Mouse (Mus musculus) liver, embryonic 16.5 days (tissue): Measurements from ENCODE around the gene Npcd. TPM values are rescaled to one million over a fixed set of nuclear protein-coding genes. Genes with fewer than 3 reads are reported as not detected.

ENCODE experiments used
- ATAC-seq: fragments of 200-750 bp; cut with Nextera tagmentation; 2 replicates; pipeline ENCODE4 v1.8.0; 2017; ENCODE audit warnings: low read depth, mild to moderate bottlenecking, moderate number of reproducible peaks, moderate library complexity
- H3K27ac ChIP-seq: fragments of 300-500 bp; sonication (generic); 2 replicates; pipeline ENCODE4 v1.5.1; 2014; ENCODE audit warnings: mild to moderate bottlenecking, low read length
- H3K27me3 ChIP-seq: fragments of 300-500 bp; sonication (generic); 2 replicates; pipeline ENCODE4 v1.6.1; 2014; ENCODE audit warnings: low read depth, low read length, mixed read lengths; ENCODE audit not compliant: control insufficient read depth, insufficient read depth
- H3K36me3 ChIP-seq: fragments of 300-500 bp; sonication (generic); 2 replicates; pipeline ENCODE4 v1.6.1; 2014; ENCODE audit warnings: mild to moderate bottlenecking; ENCODE audit not compliant: control insufficient read depth, insufficient read depth
- H3K4me1 ChIP-seq: fragments of 300-500 bp; sonication (generic); 2 replicates; pipeline ENCODE4 v1.6.1; 2014; ENCODE audit warnings: low read depth, low read length, mixed read lengths; ENCODE audit not compliant: control insufficient read depth
- H3K4me2 ChIP-seq: fragments of 300-500 bp; sonication (generic); 2 replicates; pipeline ENCODE4 v1.6.1; 2014; ENCODE audit warnings: low read depth, low read length, mixed read lengths
- H3K4me3 ChIP-seq: fragments of 300-500 bp; sonication (generic); 2 replicates; pipeline ENCODE4 v1.5.1; 2014; ENCODE audit warnings: low read depth, mild to moderate bottlenecking, low read length
- H3K9ac ChIP-seq: fragments of 300-500 bp; sonication (generic); 2 replicates; pipeline ENCODE4 v1.6.1; 2014; ENCODE audit warnings: low read depth, low read length
- H3K9me3 ChIP-seq: fragments of 300-500 bp; sonication (generic); replicated peaks from 2 replicates; pipeline ENCODE4 v1.6.1; 2016; ENCODE audit warnings: low read length; ENCODE audit not compliant: control insufficient read depth
- WGBS: fragments of 180-500 bp; shearing (Covaris S2); extraction: QIAGEN DNeasy Blood & Tissue Kit; methylation state at CpG from one replicate; pipeline ENCODE4 v1.1.7; 2014; ENCODE audit not compliant: insufficient replicate concordance; 5-methylcytosine and 5-hydroxymethylcytosine counted together
- polyA plus RNA-seq: library from polyadenylated mRNA; unstranded; fragments of >200 nt; fragmentation: Nextera tagmentation; extraction: Ambion mirVana; gene quantifications from 2 replicates; pipeline ENCODE4 v1.2.1, GENCODE M21; 2015

Gene Npcd
- polyA plus RNA-seq, 1 experiment from 2014 or later = not detected

DNA sequence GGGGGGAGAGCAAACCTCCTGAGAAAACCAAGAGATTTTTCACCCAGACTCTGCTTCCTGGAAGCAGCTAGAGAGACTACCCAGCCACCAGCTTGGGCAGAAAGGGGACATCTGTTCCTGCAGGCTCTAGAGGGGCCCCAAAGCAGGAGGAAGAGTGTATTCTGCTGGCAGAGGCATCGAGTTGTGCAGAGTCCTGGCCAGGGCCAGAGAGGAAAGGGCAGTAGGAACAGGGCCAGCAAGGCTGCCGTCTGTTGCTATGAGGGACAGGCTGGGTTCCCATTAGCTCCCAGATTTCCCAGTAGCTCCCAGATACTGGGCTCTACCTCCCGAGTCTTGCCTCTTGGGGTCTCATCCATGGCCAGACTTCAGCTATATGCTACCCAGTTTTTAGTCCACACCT, 24.0 kb downstream of the Npcd start:
- no peak overlapping the region for H3K4me2 ChIP-seq
- H3K36me3 ChIP-seq = no peaks in the 10 kb centered on the region
- no peak overlapping the region for H3K27ac ChIP-seq
- no peaks in the 10 kb centered on the region for H3K4me1 ChIP-seq
- H3K9me3 ChIP-seq = no peaks in the 10 kb centered on the region
- peaks cover 35% of the 10 kb centered on the region for H3K27me3 ChIP-seq
- H3K9ac ChIP-seq = no peak overlapping the region
- no peak overlapping the region for H3K4me3 ChIP-seq
- ATAC-seq = no peak
- WGBS = 37% methylated on average over 3 of the region's 3 CpGs

DNA sequence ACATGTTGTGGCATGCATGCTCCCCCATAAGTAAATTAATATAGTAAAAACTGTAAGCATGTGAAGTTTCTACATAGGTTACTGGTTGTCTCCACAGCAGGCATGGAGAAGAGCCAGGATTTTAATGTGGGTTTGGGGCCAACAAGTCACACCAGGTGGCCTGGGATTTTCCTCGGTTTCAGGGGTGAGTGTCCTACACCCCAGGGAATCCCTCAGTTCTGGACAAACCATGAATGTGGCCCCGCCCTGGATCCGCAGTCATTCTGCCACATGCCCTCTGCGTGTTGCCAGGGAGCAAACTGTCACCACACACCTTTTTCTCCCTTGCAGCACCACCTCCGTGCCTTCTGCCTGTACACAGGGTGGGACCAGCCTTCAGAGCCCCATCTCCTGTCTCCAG, 25.4 kb downstream of the Npcd start:
- 46% methylated on average over 5 of the region's 5 CpGs for WGBS
- Histone ChIP-seq H3K9me3 (no peaks in the 10 kb centered on the region), H3K36me3 (no peaks in the 10 kb centered on the region), H3K4me1 (no peaks in the 10 kb centered on the region; the same call in none of the 2 replicates), H3K9ac (no peak overlapping the region), H3K27ac (no peak overlapping the region), H3K4me2 (no peak overlapping the region), H3K27me3 (peaks cover 47% of the 10 kb centered on the region), H3K4me3 (no peak overlapping the region)
- ATAC-seq = no peak

DNA sequence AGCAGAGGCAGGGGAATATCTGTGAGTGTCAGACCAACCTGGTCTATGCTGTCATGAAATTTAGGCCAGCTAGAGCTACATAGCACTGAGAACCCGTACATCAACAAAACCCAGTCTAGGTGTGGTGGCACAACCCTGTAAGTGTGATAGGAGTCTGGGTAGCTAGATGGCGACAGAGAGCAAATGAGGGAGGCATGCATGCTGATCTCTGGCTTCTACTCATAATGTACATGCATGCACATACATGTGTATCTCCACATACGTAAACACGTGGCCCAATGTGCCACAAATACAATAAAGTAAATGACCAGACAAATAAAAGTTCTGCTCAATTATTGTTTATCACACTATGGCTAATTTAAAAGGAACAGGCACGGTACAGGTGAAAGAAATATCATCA, 25.9 kb downstream of the Npcd start:
- H3K4me3 ChIP-seq = no peak overlapping the region
- WGBS = 22% methylated on average over 5 of the region's 5 CpGs
- H3K36me3 ChIP-seq = no peaks in the 10 kb centered on the region
- no peak overlapping the region for H3K9ac ChIP-seq
- H3K27ac ChIP-seq = no peak overlapping the region
- H3K27me3 ChIP-seq = peaks cover 53% of the 10 kb centered on the region
- H3K4me1 ChIP-seq = no peaks in the 10 kb centered on the region; the same call in none of the 2 replicates
- no peak overlapping the region for H3K4me2 ChIP-seq
- ATAC-seq = no peak
- no peaks in the 10 kb centered on the region for H3K9me3 ChIP-seq

DNA sequence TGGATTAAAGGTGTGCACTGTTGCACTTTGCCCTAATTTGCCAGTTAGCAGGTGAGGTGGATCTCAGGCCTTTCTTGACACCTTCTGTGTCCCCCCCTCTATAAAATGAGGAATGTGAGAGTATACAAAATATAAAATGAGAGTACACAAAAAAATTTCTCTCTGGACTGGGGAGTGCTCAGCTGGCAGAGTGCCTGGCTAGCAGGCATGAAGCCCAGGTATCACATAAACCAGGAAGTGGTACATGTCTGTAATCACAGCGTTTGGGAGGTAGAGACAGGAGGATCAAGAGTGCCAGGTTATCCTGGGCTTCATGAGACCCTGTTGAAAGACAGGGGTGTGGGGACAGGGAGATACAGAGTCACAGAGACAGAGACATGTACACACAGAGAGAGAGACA, 27.0 kb downstream of the Npcd start:
- no peak overlapping the region for H3K4me2 ChIP-seq
- 27% methylated on average over 1 of the region's 1 CpGs for WGBS
- H3K9ac ChIP-seq = no peak overlapping the region
- no peak overlapping the region for H3K4me3 ChIP-seq
- H3K27ac ChIP-seq = no peak overlapping the region
- H3K4me1 ChIP-seq = no peaks in the 10 kb centered on the region; the same call in none of the 2 replicates
- H3K27me3 ChIP-seq = peaks cover 63% of the 10 kb centered on the region
- no peak for ATAC-seq
- no peaks in the 10 kb centered on the region for H3K9me3 ChIP-seq
- no peaks in the 10 kb centered on the region for H3K36me3 ChIP-seq

DNA sequence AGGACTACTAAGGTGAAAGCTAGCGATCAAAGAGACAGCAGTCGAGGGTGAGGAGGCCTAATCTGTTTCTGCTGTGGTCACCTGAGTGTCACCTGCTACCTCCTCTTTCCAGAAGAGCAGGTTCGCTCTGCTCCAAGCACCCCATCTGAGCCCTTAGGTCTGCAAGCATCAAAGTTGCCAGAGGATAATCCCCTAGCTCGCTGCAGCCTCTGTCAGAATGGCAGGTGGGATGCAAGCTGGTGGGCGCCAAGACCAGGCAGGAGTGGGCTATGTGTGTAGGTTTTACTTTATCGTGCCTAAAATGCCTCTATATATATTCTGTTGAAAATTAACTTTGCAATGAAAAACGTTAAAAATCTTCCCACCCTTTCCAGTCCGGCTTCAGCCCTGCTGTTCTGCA, 28.8 kb downstream of the Npcd start:
- peaks cover 70% of the 10 kb centered on the region for H3K27me3 ChIP-seq
- H3K9ac ChIP-seq = no peak overlapping the region
- H3K4me1 ChIP-seq = no peaks in the 10 kb centered on the region; the same call in none of the 2 replicates
- no peaks in the 10 kb centered on the region for H3K9me3 ChIP-seq
- WGBS = 25% methylated on average over 8 of the region's 8 CpGs
- ATAC-seq = no peak
- H3K4me2 ChIP-seq = no peak overlapping the region
- H3K4me3 ChIP-seq = no peak overlapping the region
- no peaks in the 10 kb centered on the region for H3K36me3 ChIP-seq
- no peak overlapping the region for H3K27ac ChIP-seq

DNA sequence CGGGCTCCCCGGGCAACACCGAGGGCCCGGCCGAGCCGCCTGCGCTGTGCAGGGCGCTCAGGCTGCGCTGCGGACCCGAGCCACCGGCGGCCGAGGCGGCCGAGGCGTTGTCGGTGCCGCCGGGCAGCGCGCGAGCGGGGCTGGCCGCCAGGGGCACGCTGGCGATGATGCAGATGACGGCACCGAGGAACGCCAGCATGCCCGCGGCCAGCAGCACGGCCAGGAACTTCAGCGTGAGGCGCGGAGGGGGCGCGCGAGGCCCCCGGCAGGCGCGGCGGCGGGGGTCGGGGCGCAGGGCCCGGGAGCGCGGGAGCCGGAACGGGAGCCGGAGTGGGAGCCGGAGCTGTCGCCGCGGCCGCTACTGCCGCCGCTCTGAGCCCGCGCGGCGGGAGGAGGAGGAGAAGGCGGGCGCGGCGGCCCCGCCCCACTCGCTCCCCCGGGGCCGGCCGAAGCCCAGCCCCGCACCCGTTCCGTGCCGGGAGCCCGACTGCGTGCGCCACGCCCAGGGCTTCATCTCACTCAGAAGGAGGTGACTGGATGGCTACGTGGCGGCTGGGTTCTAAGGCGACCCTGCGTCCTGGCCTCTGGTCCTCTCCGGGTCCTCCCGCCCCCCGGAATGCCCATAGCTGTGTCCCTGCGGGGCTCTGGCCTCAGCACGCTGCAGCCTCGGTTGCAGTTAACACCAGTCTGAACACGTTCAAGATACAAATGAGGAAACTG, 29.5 kb downstream of the Npcd start, which contains the start of gene Nptxr:
Nptxr (minus strand) TSS at position 415 of the 720 bp plus-strand sequence.
- no peaks in the 10 kb centered on the region for H3K9me3 ChIP-seq
- no peaks in the 10 kb centered on the region; the same call in none of the 2 replicates for H3K4me1 ChIP-seq
- peaks cover 70% of the 10 kb centered on the region for H3K27me3 ChIP-seq
- peak; percentile 50 for ATAC-seq
- H3K4me2 ChIP-seq = peak within 1 kb of the TSS; percentile 64
- no peaks in the 10 kb centered on the region for H3K36me3 ChIP-seq
- H3K4me3 ChIP-seq = peak within 1 kb of the TSS; percentile 55
- WGBS = under 1% methylated on average over 63 of the region's 91 CpGs
- no peak within 1 kb of the TSS for H3K9ac ChIP-seq
- no peak within 1 kb of the TSS for H3K27ac ChIP-seq

DNA sequence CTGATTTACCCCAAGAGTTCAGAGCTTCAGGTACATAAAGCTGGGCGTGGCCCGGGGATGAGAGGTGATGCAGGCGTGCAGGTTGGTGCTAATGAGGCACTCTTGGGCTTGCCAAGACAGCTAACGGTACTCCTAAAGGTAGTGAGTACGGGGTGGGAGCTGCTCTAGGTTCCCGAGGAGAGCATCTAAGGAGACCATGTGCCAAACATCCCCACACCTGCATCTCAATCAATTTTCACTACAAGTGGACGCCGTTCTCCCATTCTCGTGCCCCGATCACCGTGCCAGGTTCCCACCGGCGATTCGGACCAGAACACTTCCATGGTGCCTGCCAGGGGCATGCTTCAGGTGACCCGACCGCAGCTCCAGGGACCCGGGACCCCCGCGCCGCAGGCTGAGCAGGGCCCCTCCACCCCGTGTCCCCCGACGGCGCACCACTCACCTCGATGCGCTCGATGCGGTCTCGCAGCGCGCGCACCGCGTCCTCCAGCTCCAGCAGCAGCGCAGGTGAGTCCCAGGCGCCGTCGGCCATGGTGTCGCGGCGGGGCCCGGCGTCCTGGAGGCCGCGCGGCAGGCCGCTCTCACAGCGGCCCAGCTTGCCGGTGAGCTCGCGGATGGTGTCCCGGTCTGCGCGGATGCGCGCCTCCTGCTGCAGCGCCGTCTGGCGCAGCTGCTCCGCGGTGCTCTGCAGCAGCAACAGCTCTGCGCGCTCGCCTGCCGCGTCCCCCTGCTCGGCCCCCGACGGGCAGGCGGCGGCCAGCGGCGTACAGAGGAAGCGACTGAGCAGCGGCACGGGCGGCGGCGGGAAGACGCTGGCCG, 30.3 kb downstream of the Npcd start:
- 5% methylated on average over 81 of the region's 81 CpGs for WGBS
- Histone ChIP-seq H3K27ac (no peak overlapping the region), H3K4me3 (peak overlapping the region; percentile 55), H3K4me1 (no peaks in the 10 kb centered on the region; the same call in none of the 2 replicates), H3K9ac (no peak overlapping the region), H3K27me3 (peaks cover 70% of the 10 kb centered on the region), H3K4me2 (peak overlapping the region; percentile 64), H3K9me3 (no peaks in the 10 kb centered on the region), H3K36me3 (no peaks in the 10 kb centered on the region)
- ATAC-seq = no peak

DNA sequence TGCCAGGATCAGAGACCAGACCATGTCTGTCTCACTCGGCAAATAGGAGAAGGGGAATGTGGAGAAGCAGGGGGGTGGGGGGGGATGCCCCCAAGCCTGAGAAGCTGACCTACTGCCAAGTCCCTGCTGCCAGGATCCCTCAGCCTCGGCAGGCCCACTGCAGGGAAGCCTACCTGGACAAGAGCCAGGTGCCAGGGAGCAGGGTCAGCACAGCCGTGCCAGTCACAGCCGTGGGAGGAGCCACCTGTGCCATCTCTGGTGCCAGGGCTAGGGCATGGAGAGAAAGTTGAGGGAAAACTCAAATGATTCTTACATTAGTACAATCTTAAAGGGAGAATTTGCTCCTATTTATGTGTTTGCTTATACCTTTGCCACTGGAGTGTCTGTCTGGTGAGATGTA, 31.7 kb downstream of the Npcd start:
- no peak overlapping the region for H3K9ac ChIP-seq
- H3K4me3 ChIP-seq = no peak overlapping the region
- ATAC-seq = no peak
- H3K27me3 ChIP-seq = peaks cover 59% of the 10 kb centered on the region
- H3K27ac ChIP-seq = no peak overlapping the region
- no peak overlapping the region for H3K4me2 ChIP-seq
- H3K4me1 ChIP-seq = no peaks in the 10 kb centered on the region; the same call in none of the 2 replicates
- no peaks in the 10 kb centered on the region for H3K9me3 ChIP-seq
- H3K36me3 ChIP-seq = no peaks in the 10 kb centered on the region
- 57% methylated on average over 4 of the region's 4 CpGs for WGBS

DNA sequence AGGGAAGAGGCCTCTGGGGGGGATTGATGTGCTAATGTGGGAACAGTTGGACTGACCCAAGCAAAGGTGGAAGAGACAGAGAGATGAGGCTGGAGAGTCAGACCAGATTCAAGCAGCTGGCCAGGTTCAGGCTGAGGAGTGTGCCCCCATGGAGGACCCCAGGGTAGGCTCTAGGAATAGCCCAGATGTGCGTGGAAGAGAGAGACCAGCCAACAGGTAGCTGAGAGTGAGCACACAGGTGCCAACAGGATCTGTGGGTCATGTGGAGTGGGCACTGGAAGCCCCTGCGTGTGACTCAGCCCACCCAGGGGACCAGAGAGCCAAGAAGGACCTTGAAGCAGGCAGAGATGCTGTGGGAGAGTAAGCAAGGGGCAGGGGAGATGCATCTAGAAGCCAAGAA, 32.4 kb downstream of the Npcd start:
- H3K36me3 ChIP-seq = no peaks in the 10 kb centered on the region
- H3K9me3 ChIP-seq = no peaks in the 10 kb centered on the region
- H3K4me2 ChIP-seq = no peak overlapping the region
- H3K27me3 ChIP-seq = peaks cover 53% of the 10 kb centered on the region
- H3K27ac ChIP-seq = no peak overlapping the region
- no peak overlapping the region for H3K4me3 ChIP-seq
- H3K9ac ChIP-seq = no peak overlapping the region
- no peak for ATAC-seq
- H3K4me1 ChIP-seq = no peaks in the 10 kb centered on the region; the same call in none of the 2 replicates
- WGBS = 54% methylated on average over 2 of the region's 2 CpGs
